Mouse (Mus musculus) C2C12 (cell line): Measurements from ENCODE around the gene Vcam1. TPM values are rescaled to one million over a fixed set of nuclear protein-coding genes. Genes with fewer than 3 reads are reported as not detected.

ENCODE experiments used
- H3K27me3 ChIP-seq: one replicate; pipeline ENCODE4 v1.6.1; 2011; ENCODE audit not compliant: control insufficient read depth, insufficient read depth, insufficient read length
- H3K36me3 ChIP-seq: one replicate; pipeline ENCODE4 v1.6.1; 2011; ENCODE audit not compliant: control insufficient read depth, insufficient read depth
- H3K4me3 ChIP-seq: one replicate; pipeline ENCODE4 v1.5.1; 2011; ENCODE audit warnings: mild to moderate bottlenecking, control low read depth; ENCODE audit not compliant: poor library complexity, insufficient read depth, severe bottlenecking
- H3K79me2 ChIP-seq: one replicate; pipeline ENCODE4 v1.6.1; 2011; ENCODE audit not compliant: control insufficient read depth, insufficient read depth
- H3K79me3 ChIP-seq: one replicate; pipeline ENCODE4 v1.6.1; 2011; ENCODE audit warnings: low read depth, control low read depth
- H3ac ChIP-seq: one replicate; pipeline ENCODE3; 2011; ENCODE audit warnings: low read depth; ENCODE audit not compliant: control insufficient read depth, insufficient read length
- CEBPB ChIP-seq: IDR thresholded peaks from one replicate; pipeline ENCODE4 v1.6.1; 2011; ENCODE audit warnings: low read depth, mild to moderate bottlenecking, control low read depth, moderate library complexity
- CTCF ChIP-seq: IDR thresholded peaks from one replicate; pipeline ENCODE4 v1.5.1; 2011; ENCODE audit not compliant: control insufficient read depth, insufficient read depth, insufficient read length
- FOSL1 ChIP-seq: IDR thresholded peaks from one replicate; pipeline ENCODE4 v1.8.0; 2011; ENCODE audit warnings: mild to moderate bottlenecking, low read length; ENCODE audit not compliant: poor library complexity, insufficient read depth, severe bottlenecking
- MAX ChIP-seq: IDR thresholded peaks from one replicate; pipeline ENCODE4 v1.6.1; 2011; ENCODE audit warnings: mild to moderate bottlenecking, control low read depth
- MYOD1 ChIP-seq: IDR thresholded peaks from one replicate; pipeline ENCODE4 v1.6.1; 2011; ENCODE audit warnings: low read depth; ENCODE audit not compliant: control insufficient read depth, insufficient read length
- MYOG ChIP-seq: IDR thresholded peaks from one replicate; pipeline ENCODE4 v1.6.1; 2011; ENCODE audit not compliant: control insufficient read depth, insufficient read length; ENCODE audit errors: extremely low read depth
- USF1 ChIP-seq: IDR thresholded peaks from one replicate; pipeline ENCODE4 v1.6.1; 2011; ENCODE audit warnings: low read depth, mild to moderate bottlenecking, control low read depth, moderate library complexity
- polyA plus RNA-seq: library from polyadenylated mRNA; unstranded; fragments of >200 nt; fragmentation: generic; extraction: Trizol; gene quantifications from one replicate; pipeline ENCODE4 v1.2.1, GENCODE M21; 2012; ENCODE audit warnings: missing spikeins

The Vcam1 gene
- polyA plus RNA-seq, 1 experiment, result 11.5 TPM

DNA sequence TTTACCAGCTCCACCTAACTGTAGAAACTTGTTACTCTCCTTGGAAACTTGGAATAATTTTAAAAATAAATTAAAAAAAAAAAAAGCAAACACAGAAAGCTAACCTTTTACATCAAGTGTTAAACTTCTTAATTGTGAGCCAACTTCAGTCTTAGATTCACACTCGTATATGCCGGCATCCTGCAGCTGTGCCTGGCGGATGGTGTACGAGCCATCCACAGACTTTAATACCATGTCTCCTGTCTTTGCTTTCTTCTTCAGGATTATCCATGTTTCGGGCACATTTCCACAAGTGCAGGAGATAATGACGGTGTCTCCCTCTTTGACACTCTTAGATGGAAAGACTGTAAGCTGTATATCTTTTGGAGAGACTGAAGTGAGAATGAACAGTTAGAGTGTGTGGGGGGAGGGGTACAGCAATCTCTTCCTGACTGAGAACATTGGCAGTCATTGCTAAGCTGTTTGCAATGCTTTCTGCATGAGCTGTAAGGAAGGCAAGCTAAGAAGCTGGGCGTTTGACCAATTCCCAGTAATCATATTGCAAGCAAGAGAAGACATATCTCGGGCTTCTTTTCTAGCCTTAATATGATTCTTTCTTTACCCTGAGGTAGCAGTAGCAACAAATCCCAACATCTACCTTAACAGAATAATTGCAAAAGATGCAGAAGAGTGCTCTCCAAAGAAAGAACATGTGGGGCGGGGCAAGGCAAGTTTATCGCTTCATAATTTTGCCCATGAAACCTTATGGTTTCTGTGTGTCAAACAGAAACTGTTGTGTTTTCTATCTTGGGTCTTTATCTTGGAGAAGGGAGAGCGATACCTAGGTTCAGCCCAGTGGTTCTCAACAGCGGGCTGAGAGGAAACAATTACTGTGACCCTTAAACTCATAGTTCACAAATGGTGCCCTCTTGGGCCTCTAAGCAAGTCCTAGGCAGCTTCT is 15.0 kb downstream of the Vcam1 start:
- no peak overlapping the region for H3K4me3 ChIP-seq
- no peaks in the 10 kb centered on the region for H3K79me2 ChIP-seq
- H3ac ChIP-seq, result peak overlapping the region; percentile 9
- no peak for TF ChIP-seq MAX
- no peak for TF ChIP-seq CTCF
- peak; percentile 55 for TF ChIP-seq CEBPB
- TF ChIP-seq FOSL1, result no peak
- TF ChIP-seq MYOG, result no peak
- TF ChIP-seq MYOD1, result peak; percentile 8
- TF ChIP-seq USF1, result no peak
- H3K36me3 ChIP-seq, result peaks cover 27% of the 10 kb centered on the region
- no peaks in the 10 kb centered on the region for H3K27me3 ChIP-seq
- H3K79me3 ChIP-seq, result no peaks in the 10 kb centered on the region

DNA sequence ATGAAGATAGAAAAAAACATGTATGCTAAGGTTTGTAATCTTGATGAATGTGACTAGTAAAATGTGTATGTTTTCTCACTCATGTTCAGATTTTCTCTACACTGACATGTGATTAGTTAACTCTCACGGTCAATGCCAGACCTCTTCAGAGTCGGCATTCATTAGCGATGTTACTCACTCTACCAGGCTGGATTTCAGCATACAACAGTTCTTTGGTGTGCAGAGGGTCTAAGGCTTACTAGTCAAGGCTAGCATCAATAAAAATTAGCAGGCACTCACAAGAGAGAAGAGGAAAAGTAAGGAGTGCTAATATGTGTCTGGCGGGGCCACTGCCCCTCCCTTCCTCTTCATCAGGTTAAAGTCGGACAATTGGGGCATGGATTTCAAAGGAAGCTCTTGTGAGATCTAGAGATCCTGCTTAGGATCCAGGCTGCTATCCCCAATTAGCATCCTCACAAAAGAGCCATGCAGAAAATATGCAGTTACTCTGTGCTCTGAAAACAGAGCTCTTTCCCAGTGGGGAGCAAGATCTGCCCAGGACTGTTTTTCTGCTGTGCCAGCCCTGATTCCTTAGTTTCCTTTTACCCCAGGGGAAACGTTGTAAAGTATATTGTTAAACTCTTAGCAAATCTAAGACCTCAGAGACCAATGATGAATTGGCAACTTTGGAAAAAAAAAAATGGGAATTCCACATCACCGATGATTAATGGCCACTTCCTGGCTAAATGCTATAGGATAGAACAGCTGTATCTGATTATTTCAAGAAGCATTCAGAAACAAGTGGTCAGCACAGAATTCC is 15.8 kb downstream of the Vcam1 start:
- Histone ChIP-seq H3K36me3 (peaks cover 27% of the 10 kb centered on the region), H3K79me2 (no peaks in the 10 kb centered on the region), H3ac (peak overlapping the region; percentile 48), H3K4me3 (peak overlapping the region; percentile 19), H3K79me3 (no peaks in the 10 kb centered on the region), H3K27me3 (no peaks in the 10 kb centered on the region)
- no peak for TF ChIP-seq USF1
- TF ChIP-seq MYOD1, result peak; percentile 73
- no peak for TF ChIP-seq MAX
- TF ChIP-seq FOSL1, result peak; percentile 15
- TF ChIP-seq MYOG, result no peak
- TF ChIP-seq CEBPB, result no peak
- no peak for TF ChIP-seq CTCF

GRCm38 (mm10) chr3:116112816-116113405 is 16.6 kb downstream of the Vcam1 start:
- H3K27me3 ChIP-seq, result no peaks in the 10 kb centered on the region
- H3K4me3 ChIP-seq, result no peak overlapping the region
- H3K36me3 ChIP-seq, result peaks cover 27% of the 10 kb centered on the region
- H3ac ChIP-seq, result peak overlapping the region; percentile 15
- H3K79me2 ChIP-seq, result no peaks in the 10 kb centered on the region
- no peaks in the 10 kb centered on the region for H3K79me3 ChIP-seq
- TF ChIP-seq MYOG (no peak), MAX (no peak), CEBPB (no peak), MYOD1 (no peak), USF1 (no peak)

- Histone ChIP-seq H3K79me3 (no peaks in the 10 kb centered on the region), H3K4me3 (no peak overlapping the region), H3K79me2 (no peaks in the 10 kb centered on the region), H3ac (no peak overlapping the region), H3K36me3 (peaks cover 7% of the 10 kb centered on the region), H3K27me3 (no peaks in the 10 kb centered on the region)
- TF ChIP-seq FOSL1 (no peak), CEBPB (no peak), CTCF (no peak), MYOG (no peak), USF1 (no peak), MAX (no peak)
Observed at GRCm38 (mm10) chr3:116105713-116106112, 23.8 kb downstream of the Vcam1 start.

DNA sequence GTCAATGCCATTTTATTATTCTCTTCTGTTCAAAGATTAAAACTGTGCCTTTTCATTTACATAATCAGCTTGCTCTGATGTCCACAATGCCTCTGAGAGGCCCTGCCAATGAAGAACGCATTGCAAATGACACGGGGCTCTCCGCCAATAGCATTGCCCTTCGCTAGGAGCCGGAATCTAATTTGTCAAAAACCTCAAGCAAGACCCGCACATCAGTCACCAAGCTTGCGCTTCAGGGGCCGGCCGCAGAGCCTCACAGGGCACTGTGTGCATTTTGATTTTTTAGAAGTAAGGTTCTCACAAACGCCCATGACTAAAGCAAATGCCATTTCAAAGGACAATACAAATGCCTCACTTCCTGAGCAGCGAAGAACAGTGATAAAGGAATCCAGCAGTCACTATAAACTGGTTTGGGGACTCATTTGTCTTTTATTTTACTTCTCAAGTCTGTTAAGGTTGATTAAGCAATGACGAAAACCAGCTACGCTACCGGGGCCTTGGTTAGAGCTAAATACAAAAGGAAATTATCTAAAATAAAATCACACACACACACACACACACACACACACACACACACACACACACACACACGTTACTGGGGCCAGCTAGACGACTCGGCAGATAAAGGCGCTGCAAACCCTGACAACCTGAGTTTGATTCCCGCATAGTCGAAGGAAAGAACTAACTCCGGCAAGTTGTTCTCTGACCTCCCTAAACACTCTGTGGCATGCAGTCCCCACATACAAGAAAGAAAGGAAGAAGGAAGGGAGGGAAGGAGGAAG is 24.4 kb downstream of the Vcam1 start:
- TF ChIP-seq MYOG (no peak), MAX (no peak), CEBPB (no peak), USF1 (no peak), CTCF (no peak), MYOD1 (no peak), FOSL1 (no peak)
- Histone ChIP-seq H3K27me3 (no peaks in the 10 kb centered on the region), H3K79me2 (no peaks in the 10 kb centered on the region), H3K36me3 (peaks cover under 1% of the 10 kb centered on the region), H3K4me3 (no peak overlapping the region), H3ac (no peak overlapping the region), H3K79me3 (no peaks in the 10 kb centered on the region)
